Mouse (Mus musculus): ENCODE measurements around the gene Npas1.

Npas1 gene

GRCm38 (mm10) chr7:16501571-16501970, 24.0 kb upstream of the Npas1 start:
- TF ChIP-seq NANOG (IDR thresholded peaks at IDR 0.05; ENCODE audit: borderline replicate concordance, low read length), result no peak
- Histone ChIP-seq H3K9me3 (ENCODE audit: low read length) (no peaks in the 10 kb centered on the region), H3K36me3 (ENCODE audit: insufficient read depth, low read length) (peaks cover 85% of the 10 kb centered on the region), H3K4me3 (replicated peaks; ENCODE audit: low read length) (no peak overlapping the region), H3K4me1 (replicated peaks; ENCODE audit: low read depth, low read length) (no peaks in the 10 kb centered on the region), H3K27me3 (ENCODE audit: insufficient read depth, low read length) (no peaks in the 10 kb centered on the region)

DNA sequence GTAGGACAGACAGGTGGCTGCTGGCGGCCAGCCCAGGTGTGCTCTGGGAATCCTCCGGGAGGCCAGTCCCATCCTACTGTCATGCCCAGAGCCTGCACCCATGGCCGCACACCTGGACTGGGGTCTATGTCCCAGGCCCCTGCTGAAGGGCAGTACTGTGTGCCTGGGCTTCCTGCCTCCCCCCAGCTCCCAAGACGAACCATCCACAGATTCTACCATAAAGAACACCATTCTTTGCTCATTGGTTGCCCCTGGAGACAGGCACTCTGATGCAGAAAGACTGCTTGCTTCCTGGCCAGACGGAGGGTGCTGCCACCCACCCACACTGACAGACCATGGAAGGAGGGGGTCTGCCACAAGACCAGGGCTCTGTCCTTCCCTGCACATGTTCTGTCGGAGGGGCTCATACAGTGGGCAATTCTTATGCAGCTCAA, 22.2 kb upstream of the Npas1 start:
- TF ChIP-seq NANOG (IDR thresholded peaks at IDR 0.05; ENCODE audit: borderline replicate concordance, low read length) (no peak), CTCF (conservative IDR thresholded peaks at IDR 0.05; ENCODE audit: low read length) (no peak), POU5F1 (IDR thresholded peaks at IDR 0.05; ENCODE audit: borderline replicate concordance, low read length) (no peak)
- H3K4me3 ChIP-seq (replicated peaks; ENCODE audit: low read length), result no peak overlapping the region
- H3K9me3 ChIP-seq (ENCODE audit: low read length), result no peaks in the 10 kb centered on the region
- H3K4me1 ChIP-seq (replicated peaks; ENCODE audit: low read depth, low read length), result no peaks in the 10 kb centered on the region
- H3K36me3 ChIP-seq (ENCODE audit: insufficient read depth, low read length), result peaks cover 83% of the 10 kb centered on the region
- no peaks in the 10 kb centered on the region for H3K27me3 ChIP-seq (ENCODE audit: insufficient read depth, low read length)

- peaks cover 50% of the 10 kb centered on the region for H3K36me3 ChIP-seq (ENCODE audit: insufficient read depth, low read length)
- H3K27me3 ChIP-seq (ENCODE audit: insufficient read depth, low read length), result no peaks in the 10 kb centered on the region
- no peak for TF ChIP-seq CTCF (conservative IDR thresholded peaks at IDR 0.05; ENCODE audit: low read length)
- no peak for TF ChIP-seq POU5F1 (IDR thresholded peaks at IDR 0.05; ENCODE audit: borderline replicate concordance, low read length)
- TF ChIP-seq NANOG (IDR thresholded peaks at IDR 0.05; ENCODE audit: borderline replicate concordance, low read length), result no peak
- no peaks in the 10 kb centered on the region for H3K9me3 ChIP-seq (ENCODE audit: low read length)
- no peaks in the 10 kb centered on the region for H3K4me1 ChIP-seq (replicated peaks; ENCODE audit: low read depth, low read length)
- no peak overlapping the region for H3K4me3 ChIP-seq (replicated peaks; ENCODE audit: low read length)
These were observed 18.7 kb upstream of the Npas1 start for GRCm38 (mm10) chr7:16496260-16496659.

DNA sequence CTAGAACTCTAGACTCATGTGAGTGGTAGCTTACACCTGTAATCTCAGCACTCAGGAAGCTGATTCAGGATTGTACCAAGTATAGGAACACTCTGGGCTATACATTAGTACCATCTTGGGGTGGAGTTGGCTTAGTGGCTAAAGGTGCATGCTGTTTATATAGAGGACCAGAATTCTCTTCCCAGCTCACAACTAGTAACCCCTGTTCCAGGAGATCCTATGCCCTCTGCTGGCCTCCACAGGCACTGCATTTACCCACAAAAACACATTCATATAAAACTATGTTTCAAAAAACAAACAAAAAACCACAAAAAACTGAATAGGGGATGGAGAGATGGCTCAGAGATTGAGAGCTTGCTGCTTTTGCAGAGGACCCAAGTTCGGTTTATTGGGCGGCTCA, 15.8 kb upstream of the Npas1 start:
- TF ChIP-seq NANOG (IDR thresholded peaks at IDR 0.05; ENCODE audit: borderline replicate concordance, low read length) (no peak), CTCF (conservative IDR thresholded peaks at IDR 0.05; ENCODE audit: low read length) (peak; percentile 77)

DNA sequence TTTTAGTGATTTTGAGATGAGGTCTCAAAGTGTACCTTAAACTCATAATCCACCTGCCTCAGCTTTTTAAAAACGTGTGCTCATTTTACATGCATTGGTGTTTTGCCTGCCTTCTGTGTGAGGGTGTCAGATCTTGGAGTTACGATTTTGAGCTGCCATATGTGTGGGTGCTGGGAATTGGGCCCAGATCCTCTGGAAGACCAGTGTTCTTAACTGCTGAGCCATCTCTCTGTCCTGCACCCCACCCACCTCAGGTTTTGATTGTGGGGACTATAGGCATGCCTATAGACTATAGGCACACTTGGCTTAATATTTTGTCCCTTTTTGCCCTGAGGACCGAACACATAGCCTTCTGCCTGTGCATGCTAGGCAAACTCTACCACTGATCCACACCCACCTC, 14.7 kb upstream of the Npas1 start:
- H3K4me3 ChIP-seq (replicated peaks; ENCODE audit: low read length), result no peak overlapping the region
- H3K9me3 ChIP-seq (ENCODE audit: low read length), result no peaks in the 10 kb centered on the region
- peaks cover 23% of the 10 kb centered on the region for H3K36me3 ChIP-seq (ENCODE audit: insufficient read depth, low read length)
- H3K4me1 ChIP-seq (replicated peaks; ENCODE audit: low read depth, low read length), result peaks cover 8% of the 10 kb centered on the region; the same call in 1 of the 2 replicates
- peaks cover 10% of the 10 kb centered on the region; the same call in 1 of the 2 replicates for H3K27me3 ChIP-seq (ENCODE audit: insufficient read depth, low read length)
- TF ChIP-seq CTCF (conservative IDR thresholded peaks at IDR 0.05; ENCODE audit: low read length) (no peak), POU5F1 (IDR thresholded peaks at IDR 0.05; ENCODE audit: borderline replicate concordance, low read length) (no peak), NANOG (IDR thresholded peaks at IDR 0.05; ENCODE audit: borderline replicate concordance, low read length) (no peak)

More for the DNA sequence above, 15.8 kb upstream of the Npas1 start:
- peaks cover 8% of the 10 kb centered on the region; the same call in 1 of the 2 replicates for H3K4me1 ChIP-seq (replicated peaks; ENCODE audit: low read depth, low read length)
- no peaks in the 10 kb centered on the region for H3K9me3 ChIP-seq (ENCODE audit: low read length)
- peaks cover 35% of the 10 kb centered on the region for H3K36me3 ChIP-seq (ENCODE audit: insufficient read depth, low read length)
- no peak overlapping the region for H3K4me3 ChIP-seq (replicated peaks; ENCODE audit: low read length)
- peaks cover 2% of the 10 kb centered on the region; the same call in 1 of the 2 replicates for H3K27me3 ChIP-seq (ENCODE audit: insufficient read depth, low read length)

DNA sequence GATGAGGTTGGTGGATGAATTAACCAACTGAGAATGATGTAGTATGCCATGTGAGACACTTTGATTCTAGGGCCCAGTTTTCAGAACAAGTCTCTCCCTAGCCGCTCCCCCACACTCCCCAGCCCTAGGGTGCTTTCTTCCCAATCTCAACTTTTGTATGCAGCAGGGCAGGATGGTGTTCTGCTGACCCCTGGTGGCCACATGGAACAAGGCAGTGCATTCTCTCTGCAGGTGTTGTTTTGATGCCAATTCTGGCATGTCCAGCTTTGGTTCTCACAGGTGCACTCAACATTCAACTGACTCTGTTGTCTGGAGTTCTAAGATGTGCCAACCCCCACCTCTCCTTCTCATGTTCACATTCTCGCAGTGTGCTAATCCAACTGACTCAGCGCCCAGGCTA, 14.2 kb upstream of the Npas1 start:
- peaks cover 8% of the 10 kb centered on the region; the same call in 1 of the 2 replicates for H3K4me1 ChIP-seq (replicated peaks; ENCODE audit: low read depth, low read length)
- peaks cover 10% of the 10 kb centered on the region; the same call in 1 of the 2 replicates for H3K27me3 ChIP-seq (ENCODE audit: insufficient read depth, low read length)
- TF ChIP-seq POU5F1 (IDR thresholded peaks at IDR 0.05; ENCODE audit: borderline replicate concordance, low read length), result no peak
- peak; percentile 90 for TF ChIP-seq CTCF (conservative IDR thresholded peaks at IDR 0.05; ENCODE audit: low read length)
- TF ChIP-seq NANOG (IDR thresholded peaks at IDR 0.05; ENCODE audit: borderline replicate concordance, low read length), result no peak
- H3K36me3 ChIP-seq (ENCODE audit: insufficient read depth, low read length), result peaks cover 19% of the 10 kb centered on the region
- no peaks in the 10 kb centered on the region for H3K9me3 ChIP-seq (ENCODE audit: low read length)
- H3K4me3 ChIP-seq (replicated peaks; ENCODE audit: low read length), result no peak overlapping the region

GRCm38 (mm10) chr7:16489948-16490347, 12.4 kb upstream of the Npas1 start:
- no peaks in the 10 kb centered on the region for H3K9me3 ChIP-seq (ENCODE audit: low read length)
- H3K4me1 ChIP-seq (replicated peaks; ENCODE audit: low read depth, low read length), result peaks cover 8% of the 10 kb centered on the region; the same call in 1 of the 2 replicates
- no peak for TF ChIP-seq POU5F1 (IDR thresholded peaks at IDR 0.05; ENCODE audit: borderline replicate concordance, low read length)
- TF ChIP-seq NANOG (IDR thresholded peaks at IDR 0.05; ENCODE audit: borderline replicate concordance, low read length), result no peak
- peak; percentile 73 for TF ChIP-seq CTCF (conservative IDR thresholded peaks at IDR 0.05; ENCODE audit: low read length)
- H3K36me3 ChIP-seq (ENCODE audit: insufficient read depth, low read length), result peaks cover under 1% of the 10 kb centered on the region; the same call in 1 of the 2 replicates
- H3K27me3 ChIP-seq (ENCODE audit: insufficient read depth, low read length), result peaks cover 12% of the 10 kb centered on the region; the same call in 1 of the 2 replicates
- H3K4me3 ChIP-seq (replicated peaks; ENCODE audit: low read length), result peak overlapping the region; percentile 41; the same call in 1 of the 2 replicates

- H3K4me1 ChIP-seq (replicated peaks; ENCODE audit: low read depth, low read length), result peaks cover 8% of the 10 kb centered on the region; the same call in 1 of the 2 replicates
- TF ChIP-seq NANOG (IDR thresholded peaks at IDR 0.05; ENCODE audit: borderline replicate concordance, low read length) (no peak), POU5F1 (IDR thresholded peaks at IDR 0.05; ENCODE audit: borderline replicate concordance, low read length) (no peak), CTCF (conservative IDR thresholded peaks at IDR 0.05; ENCODE audit: low read length) (no peak)
- no peaks in the 10 kb centered on the region for H3K36me3 ChIP-seq (ENCODE audit: insufficient read depth, low read length)
- peaks cover 15% of the 10 kb centered on the region for H3K27me3 ChIP-seq (ENCODE audit: insufficient read depth, low read length)
- no peaks in the 10 kb centered on the region for H3K9me3 ChIP-seq (ENCODE audit: low read length)
- no peak overlapping the region for H3K4me3 ChIP-seq (replicated peaks; ENCODE audit: low read length)
These were observed 11.3 kb upstream of the Npas1 start for GRCm38 (mm10) chr7:16488816-16489215.

DNA sequence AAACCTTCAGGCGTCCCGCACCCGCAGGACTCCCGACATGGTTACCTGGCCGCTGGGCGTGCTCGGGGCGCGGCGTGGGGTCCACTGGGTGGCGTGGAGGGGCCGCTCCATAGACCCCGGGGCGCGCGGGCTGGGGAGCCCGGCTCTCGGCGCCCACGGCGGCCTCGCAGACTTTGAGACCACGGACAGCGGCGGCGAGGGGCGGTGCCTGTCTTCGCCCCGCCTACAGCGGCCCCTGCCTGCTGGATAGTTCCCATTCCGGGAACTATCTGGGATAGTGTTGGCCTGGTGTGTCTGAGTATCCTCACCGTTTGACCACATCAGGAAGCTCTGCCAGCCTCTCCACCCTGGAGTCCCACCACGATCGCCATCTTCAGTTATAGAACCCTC, 933 bp downstream of the Npas1 start:
- Histone ChIP-seq H3K9me3 (ENCODE audit: low read length) (no peaks in the 10 kb centered on the region), H3K27me3 (ENCODE audit: insufficient read depth, low read length) (peaks cover 69% of the 10 kb centered on the region), H3K4me1 (replicated peaks; ENCODE audit: low read depth, low read length) (peaks cover 51% of the 10 kb centered on the region), H3K4me3 (replicated peaks; ENCODE audit: low read length) (peak overlapping the region; percentile 79), H3K36me3 (ENCODE audit: insufficient read depth, low read length) (no peaks in the 10 kb centered on the region)
- TF ChIP-seq POU5F1 (IDR thresholded peaks at IDR 0.05; ENCODE audit: borderline replicate concordance, low read length), result no peak
- no peak for TF ChIP-seq CTCF (conservative IDR thresholded peaks at IDR 0.05; ENCODE audit: low read length)
- TF ChIP-seq NANOG (IDR thresholded peaks at IDR 0.05; ENCODE audit: borderline replicate concordance, low read length), result no peak

Measured in E14TG2a.4 (cell line).